Mouse (Mus musculus) layer of hippocampus, postnatal 14 days (tissue): ENCODE measurements at regions not wholly inside any gene's neighbourhood (a gene's known extent, or its start where the extent isn't known, plus 50 kb on each side); places are given as distances from the start of the nearest gene placed in this dataset.
A peak's percentile ranks its signal among the peaks of the same experiment; 100 is the strongest.

ENCODE experiments used
- DNase-seq, 2 experiments: peaks; one replicate each; pipeline ENCODE4 v3.0.0; 2021 to 2022; ENCODE audit warnings: low spot score in 2 of 2, mixed read lengths in 1 of 2

DNA sequence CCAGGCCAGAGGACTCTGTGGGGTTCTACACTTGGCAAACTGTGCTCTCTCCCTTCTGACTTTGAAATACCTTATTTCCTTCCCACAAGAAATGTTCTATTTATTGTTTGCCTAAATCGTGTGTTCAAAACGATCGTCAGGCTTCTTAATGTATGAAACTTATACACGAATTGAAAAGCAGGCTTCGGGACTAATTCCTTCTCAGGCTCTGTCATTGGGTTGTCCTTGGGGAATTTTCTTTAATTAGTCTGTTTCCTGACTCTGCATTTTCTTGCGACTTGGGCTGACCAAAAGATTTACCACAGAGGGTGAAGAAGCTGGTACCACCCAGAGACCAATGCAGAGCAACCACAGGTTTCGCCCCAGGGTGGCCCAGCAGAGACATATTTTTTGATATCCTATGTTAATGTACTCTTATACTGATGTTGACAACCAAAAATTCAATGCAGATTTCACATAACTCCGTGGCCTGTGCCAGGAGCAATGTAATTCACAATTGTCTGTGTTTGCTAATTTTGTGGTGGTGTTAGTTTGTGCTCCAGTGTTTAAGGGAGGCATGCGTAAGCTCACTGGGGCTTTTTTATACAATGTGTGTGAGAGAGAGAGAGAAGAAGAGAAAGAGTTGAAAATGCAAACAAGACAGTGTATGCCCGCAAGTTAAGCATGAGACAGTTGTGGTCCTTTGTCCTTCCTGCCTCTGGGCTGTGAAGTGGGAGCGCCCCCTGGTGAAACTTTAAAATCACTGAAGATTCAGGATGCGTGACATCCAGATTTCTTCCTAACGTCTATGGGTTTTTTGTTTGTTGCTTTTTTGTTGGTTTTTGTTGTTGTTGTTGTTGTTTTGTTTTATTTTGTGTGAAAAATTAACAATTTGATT is 452.7 kb downstream of the Sox2 start:
- peak; percentile 72 to 85 for DNase-seq

DNA sequence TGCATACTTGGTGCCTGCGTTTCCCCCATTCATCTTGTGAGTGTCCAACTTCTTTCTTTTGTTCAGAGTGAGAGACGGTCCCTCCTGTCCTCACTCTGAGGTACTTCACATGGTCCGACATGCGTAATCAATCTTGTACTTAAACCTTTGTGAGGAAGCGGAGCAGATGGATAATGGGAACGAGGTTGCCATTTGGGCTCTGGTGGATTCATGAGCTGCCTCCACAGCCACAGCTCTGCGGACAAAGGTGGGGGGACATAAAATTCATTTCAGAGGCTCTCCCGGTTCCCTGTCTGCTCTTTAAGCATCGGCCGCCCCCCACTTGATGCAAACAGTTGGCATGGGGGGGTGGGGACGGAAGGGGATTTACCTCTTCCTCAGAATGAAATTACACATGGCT is 454.7 kb downstream of the Sox2 start:
- no peak for DNase-seq

DNA sequence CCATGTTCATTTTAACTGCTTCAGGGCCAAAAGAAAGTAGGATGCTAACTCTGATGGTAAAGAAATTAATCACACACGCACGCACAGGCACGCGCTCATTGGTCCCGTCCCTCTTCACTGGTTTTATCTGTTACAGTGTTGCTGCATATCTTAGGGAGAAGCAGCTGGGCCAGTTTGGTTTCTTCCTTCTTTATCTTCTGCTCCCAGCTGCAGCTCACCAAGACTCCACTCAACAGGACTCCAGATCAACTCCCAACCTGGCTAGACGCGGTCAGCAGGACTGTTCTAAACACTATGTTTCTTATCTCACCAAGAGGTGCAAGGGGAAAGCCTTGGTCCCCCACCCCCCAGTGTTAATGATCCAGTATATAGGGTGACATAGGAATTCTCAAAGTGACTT is 455.9 kb downstream of the Sox2 start:
- no peak for DNase-seq

DNA sequence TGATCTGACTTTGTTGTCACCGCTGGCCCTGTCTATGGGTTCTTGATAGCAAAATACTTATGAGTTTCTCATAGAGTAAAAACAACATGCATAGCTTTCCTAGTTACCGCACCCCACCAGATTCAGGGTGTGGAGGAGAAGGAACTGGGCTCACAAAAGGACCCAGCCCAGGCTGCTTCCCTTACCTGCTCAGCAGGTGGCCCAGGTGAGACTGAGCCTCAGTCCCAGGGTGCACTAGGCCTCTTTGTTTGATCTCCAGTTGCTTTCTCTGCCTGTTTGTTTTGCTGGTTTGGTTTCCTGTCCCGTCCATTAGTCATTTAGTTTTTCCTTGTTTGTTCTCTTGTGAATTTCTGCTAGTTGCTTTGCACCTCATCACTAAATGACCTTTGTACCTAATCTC is 483.3 kb downstream of the Sox2 start:
- DNase-seq = no peak

DNA sequence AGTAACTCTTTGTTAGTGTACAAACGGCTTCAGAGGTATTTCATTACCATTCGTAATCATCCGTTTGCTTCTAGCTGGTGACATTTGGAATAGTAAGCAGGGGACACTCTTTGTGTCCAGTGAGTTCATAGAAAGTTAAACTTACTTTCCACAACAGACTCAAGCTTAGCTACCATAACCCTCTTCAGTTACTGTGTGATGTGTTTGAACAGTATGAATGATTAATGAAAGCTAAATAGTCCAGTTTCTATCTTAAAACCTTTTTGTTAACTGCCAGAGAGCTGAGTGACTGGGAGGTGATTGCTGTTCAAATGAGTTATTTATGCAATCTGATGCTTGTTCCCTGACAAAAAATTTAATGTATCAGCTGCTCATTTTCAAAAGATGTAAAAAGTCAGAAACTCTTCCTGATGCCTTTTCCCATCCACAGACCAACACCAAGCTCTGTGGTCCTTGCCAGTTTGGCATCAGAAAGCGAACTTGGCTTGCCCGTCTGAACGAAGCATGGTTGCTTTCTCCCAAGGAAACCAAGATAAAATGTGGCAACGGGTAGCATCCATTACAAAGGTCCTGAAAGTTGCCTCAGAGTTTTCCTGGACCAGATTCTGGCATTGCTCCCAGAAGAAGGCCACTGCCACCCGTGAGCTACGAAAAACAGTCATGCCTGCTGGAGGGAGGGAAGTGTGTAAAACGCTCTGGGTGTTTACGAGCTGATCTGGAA is 491.5 kb downstream of the Sox2 start:
- peak; percentile 28 to 69 for DNase-seq

DNA sequence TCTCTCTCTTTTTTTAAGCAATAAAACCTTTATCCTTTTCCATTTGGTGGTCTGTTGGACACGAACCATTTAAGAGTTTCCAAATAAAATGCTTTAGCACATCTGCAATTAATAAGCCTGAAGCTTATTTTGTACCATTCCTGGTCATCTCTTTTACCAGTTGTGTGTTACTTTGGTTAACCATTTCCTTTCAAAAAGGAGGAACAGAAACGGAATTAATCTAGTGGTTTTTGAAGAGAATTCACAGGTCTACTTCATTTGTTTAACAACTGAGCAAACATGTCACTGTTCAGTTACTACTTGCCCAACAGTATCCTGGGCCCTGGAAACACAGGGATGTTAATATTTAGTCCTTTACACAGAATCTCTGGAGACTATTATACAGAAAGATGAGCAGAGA is 492.5 kb downstream of the Sox2 start:
- DNase-seq = no peak

DNA sequence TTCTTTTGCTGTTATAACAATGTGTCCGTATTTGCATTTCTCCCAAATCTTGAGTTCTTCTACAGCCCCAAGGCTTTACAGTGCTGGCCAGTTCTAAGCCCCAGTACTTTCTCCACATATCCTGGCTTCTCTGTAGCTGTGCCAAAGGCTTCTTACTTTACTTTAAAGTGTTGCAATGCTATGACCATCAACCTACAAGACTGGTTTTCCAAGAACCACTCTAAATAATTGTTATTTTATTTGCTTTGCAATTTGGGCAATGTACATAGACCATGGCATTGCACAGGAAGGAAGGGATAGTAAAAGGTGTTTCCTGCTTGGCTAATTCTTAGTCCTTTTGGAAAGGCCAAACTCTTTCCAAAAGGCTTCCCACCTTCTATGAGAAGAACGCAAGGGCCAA is 495.4 kb downstream of the Sox2 start:
- no peak for DNase-seq

DNA sequence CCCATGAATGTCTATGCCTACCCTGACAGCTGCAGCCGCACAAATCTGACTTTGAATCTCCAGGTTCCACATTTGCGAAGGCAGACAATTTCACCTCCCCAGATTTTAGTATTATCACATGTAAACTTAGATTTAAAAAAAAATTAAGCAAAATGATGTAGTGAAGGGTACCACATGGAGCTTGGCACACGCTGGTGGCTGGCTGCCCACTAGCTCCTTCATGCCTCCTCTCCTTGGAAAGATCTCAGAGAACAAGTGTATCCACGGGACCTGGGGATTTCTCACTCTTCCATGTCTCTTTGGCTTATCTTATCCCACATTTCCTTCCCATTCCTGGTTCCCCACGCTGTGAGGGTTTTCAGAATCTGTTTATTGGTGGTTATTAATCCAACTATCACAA is 496.5 kb downstream of the Sox2 start:
- DNase-seq = no peak

DNA sequence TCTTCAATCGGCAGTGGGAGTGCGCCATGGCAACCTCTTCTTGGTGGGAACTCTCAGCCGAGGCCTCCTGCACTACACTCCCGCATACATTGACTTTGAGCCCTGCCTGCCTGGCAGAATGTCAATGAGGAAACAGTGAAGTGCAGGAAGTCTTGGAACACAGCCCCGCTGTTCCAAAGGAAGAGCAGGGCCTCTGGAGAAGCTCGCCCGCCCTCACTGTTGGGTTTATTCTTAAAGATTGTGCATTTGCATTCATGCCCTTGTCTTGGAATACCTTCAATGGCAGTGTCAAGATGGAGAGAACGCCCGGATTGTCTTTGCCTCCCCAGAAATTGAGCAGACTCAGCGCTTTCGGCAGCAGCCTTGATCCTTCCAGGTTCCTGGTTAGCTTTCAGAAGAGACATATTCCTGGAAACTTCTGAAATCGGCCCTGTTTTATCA is 499.1 kb downstream of the Sox2 start:
- peak; percentile 24 to 46 for DNase-seq

DNA sequence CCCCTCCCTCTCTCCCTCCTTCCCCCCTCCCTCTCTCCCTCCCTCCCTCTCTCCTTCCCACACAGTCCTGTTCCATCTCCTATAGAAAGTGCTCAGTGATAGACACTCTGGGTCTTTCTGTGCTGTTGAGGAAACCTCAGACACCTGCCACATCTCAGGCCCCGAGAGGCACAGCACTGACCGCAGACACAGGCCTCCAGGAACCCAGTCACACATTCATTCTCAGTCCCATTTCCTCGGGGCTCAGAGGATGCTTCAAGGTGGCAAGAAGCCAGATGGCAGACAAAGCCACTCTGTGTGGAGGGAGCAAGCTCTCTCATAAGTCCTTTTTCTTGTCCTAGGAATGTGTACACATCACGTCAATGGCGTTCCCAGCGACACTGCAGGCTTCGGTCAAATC is 502.0 kb downstream of the Sox2 start:
- DNase-seq = peak in 1 of 2 experiments; percentile 42

DNA sequence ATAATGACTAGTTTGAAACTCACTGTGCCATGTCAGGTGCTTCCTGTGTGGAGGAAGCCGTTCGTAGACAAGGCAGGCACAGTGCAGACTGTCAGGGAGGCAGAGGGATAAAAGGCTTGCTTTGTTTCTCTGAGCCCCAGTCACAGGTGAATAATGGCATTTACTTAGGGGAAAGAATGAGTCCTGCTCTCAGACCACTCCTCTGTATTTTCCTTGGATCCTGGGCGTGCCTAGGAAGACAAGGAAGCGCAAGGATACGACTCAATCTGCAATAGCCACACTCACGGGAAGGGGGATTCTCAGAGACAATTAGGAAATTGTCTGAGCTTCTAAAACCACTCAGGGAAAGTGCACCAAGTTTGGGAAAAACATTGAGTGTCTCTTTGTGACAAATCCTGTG is 504.1 kb downstream of the Sox2 start:
- DNase-seq = no peak

DNA sequence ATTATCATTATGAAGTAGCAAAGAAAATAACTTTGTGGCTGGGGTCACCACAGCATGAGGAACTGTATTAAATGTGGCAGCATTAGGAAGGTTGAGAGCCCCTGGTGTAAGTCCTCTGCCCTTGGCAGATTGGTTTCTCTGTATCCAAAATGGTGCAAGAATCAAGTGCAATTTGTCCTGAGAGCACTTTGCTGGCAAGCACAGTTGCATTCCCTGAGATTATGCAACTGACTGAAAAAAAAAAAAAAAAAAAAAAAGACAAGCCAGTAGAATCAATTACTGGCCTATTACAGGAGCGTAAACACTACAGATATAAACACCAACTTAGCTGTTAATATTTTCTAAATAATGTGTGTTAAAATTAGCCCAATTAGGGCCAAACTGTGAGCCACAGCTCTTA is 518.5 kb downstream of the Sox2 start:
- DNase-seq = no peak

DNA sequence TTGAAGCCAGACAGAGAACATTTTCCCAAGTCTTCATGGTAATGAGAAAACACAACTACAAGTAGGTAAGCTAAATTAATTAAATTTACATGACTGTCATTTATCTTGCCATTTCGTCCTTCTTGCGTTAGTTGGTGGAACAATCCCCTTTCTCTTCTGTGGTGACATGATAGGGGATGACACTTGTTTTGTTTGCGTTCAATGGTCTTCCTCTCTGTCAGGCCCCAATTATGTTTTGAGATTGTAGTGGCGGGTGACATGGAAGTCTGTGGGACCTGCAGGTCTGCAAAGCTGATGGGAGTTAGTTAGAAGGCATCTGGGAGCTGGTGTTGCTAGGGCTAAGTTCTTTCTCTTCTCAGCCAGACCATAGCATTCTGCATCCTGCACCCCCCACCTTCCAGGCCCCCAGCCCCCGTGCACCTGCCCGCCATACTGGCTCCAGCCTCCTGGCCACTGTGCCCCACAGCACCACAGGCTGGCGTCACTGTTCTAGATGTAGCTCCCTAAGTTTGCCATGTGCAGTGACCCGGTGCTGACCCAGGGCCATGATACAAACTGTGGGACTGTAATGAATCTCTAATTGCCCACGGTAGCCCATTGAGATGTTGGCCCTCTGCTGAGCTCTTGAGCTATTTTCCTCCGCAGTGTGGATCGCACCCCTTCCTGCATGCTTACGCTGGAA is 528.7 kb downstream of the Sox2 start:
- DNase-seq = no peak

DNA sequence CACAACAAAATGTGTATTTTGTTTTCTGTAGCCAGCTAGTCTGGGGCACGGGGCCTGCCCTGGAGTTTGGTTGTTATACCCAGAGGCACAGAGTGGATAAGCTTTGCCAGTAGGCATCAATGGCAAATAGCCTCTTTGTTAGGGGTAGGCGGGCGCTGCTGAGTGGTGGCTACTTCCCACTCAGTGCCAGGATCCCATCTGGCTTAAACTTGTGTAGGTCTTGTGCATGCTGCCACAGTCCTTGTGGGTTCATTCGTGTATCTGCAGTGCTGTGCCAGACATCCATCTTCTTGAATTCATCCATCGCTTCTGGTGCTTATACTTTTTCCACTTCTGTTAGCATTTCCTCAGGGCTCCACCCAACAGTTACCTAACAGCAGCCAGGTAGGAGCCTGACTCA is 545.4 kb upstream of the Atp11b start:
- peak in 1 of 2 experiments; percentile 12 for DNase-seq

DNA sequence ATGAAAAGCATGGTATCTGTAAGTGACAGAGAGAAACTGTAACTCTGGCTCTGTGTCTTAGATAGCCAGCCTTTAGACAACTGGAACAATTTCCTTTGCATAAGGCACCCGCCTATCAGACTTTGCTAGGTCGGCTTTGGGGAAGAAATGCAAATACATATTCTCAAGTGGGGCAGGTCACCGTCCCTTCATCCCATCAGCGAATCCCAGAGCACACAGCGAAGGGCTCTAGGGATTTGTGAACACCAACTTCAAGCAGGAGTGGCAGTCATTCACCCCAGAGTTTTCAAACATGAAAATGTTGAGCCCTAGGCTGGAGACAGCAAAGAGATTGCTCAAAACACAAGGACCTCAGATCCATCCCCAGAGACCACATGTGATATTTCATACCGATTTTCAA is 534.5 kb upstream of the Atp11b start:
- DNase-seq = no peak

DNA sequence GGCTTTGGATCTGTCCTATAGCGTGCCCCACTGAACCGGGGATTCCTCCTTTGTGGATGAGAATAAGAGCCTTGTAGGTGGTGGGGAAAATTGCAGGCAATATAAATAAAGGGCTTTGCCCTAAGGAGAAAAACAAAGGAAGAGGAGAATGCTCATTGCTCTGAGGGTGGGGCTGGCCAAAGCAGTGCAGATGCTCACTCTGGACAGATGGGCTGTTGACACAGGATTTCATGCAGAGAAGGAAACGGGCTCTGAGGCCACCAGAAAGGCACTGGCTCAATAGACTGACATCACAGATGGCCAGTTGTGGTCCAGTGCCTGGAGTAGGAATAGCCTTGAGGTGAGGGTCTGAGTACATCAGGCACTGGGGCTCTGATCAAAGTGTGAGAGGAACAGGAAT is 532.7 kb upstream of the Atp11b start:
- DNase-seq = no peak

DNA sequence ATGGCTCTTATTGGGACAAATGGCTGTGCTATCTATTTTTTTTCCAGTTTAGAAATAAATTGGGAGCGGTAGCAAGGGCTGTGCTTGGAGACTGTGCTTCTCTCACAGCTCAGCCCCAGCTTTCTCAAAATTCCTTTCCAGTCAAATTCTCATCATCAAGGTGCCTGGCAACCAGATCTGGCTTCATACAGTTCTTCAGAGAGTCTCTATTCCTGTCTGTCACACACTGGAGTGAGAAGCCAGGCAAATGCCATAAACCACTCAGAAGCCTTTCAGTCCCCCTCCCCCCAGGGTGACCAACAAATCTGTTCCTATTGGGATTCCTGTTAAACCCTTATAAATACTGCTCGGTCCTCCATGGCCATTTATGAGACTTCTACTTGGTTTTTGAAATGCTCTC is 531.7 kb upstream of the Atp11b start:
- DNase-seq = no peak

DNA sequence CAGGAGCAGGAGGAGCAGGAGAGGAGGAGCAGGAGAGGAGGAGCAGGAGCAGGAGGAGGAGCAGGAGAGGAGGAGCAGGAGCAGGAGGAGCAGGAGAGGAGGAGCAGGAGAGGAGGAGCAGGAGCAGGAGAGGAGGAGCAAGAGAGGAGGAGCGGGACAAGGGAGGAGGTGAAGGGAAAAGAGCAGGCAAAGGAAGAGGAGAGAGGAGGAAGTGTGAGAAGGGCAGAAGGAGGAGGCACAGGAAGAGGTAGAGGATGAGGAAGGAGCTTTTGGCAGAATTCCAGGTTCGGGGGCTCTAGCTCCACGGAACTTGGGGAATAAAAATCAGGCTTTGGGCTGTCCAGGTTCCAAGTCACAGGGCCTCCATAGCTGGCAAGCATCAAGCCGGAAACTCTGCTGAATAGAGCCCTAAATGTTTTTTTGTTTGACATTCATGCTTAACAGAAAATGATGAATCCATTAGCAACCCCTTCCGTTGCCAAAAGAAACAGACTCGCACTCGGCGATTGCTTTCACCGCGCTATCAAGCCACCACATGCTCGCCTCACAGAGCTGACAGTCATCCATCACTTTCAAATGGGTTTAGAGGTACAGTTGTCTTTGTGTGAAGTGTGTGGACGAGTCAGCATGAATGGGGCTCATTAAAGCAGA is 528.7 kb upstream of the Atp11b start:
- DNase-seq = peak; percentile 51 to 81

DNA sequence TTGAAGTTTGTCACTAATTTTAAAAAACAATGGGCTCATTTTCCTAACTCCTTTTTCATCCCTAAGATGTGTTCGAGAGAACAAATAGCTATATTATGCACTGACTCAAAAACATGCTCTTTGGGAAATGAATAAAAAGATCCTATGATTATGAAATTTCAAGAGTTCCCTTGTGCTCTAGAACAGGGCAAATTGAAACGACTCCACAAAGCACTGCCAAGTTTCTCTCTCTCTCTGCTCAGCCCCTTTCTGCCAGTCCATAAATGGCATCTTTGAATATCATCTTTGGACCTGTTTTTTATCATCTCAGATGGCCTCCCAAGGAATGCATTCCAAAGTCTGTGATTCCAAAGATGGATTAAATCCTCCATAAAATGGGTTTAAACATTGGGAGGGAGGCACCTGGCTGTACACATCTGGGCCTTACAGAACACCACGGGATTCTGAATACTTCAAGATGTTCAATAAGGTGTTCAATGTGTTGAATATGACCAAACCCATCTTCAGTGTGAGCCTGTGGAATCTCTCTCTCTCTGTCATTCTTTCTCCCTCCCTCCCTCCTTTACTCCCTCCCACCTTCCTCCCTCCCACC is 528.0 kb upstream of the Atp11b start:
- DNase-seq = no peak

DNA sequence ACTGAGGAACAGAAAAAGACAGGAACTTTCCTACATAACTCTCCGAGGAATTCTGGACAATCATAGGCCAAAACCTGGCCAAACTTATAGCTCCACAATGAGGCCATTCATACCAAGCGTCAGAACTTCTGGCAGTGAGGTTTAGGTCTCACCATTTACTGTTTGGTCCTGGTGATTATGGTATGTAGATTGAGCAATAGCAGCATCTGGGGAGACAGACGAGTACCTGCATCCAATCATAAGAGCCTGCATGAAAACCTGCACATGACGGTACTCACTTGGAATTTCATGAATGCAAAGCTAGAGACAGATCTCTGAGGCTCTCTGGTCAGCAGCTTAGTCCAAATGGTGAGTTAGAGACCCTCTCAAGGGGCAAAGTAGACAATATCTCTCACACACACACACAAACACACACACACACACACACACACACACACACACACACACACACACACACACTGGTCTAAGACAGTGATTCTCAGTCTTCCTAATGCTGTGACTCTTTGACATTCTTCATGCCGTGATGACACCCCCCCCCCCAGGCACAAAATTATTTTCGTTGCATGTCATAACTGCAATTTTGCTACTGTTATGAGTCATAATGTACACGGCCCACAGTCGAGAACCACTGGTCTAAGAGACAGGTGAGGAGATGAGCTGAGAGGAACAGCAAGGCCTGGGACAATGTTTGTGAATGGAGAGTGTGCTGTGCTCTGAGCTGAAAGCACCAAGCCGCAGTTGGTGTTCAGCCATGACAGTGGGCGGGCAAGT is 522.6 kb upstream of the Atp11b start:
- no peak for DNase-seq
